Mouse (Mus musculus) CH12.LX (cell line): ENCODE results near the gene B3glct. TPM values are rescaled to one million over a fixed set of nuclear protein-coding genes. Genes with fewer than 3 reads are reported as not detected.
A peak's percentile ranks its signal among the peaks of the same experiment; 100 is the strongest.

ENCODE experiments used
- DNase-seq: peaks from one replicate; pipeline ENCODE4 v3.0.0-alpha.2; 2013; ENCODE audit errors: extremely low read depth
- H3K27ac ChIP-seq: 2 replicates; pipeline ENCODE4 v1.5.1; 2012; ENCODE audit warnings: low read depth, mild to moderate bottlenecking, control low read depth, moderate library complexity; ENCODE audit not compliant: insufficient read depth
- H3K27me3 ChIP-seq: replicated peaks from 2 replicates; pipeline ENCODE3; 2012; ENCODE audit warnings: inconsistent platforms
- H3K36me3 ChIP-seq, 2 experiments: replicated peaks in 1 of 2; 2 replicates each; pipeline versions ENCODE3 to v1.6.1; 2012; ENCODE audit warnings: inconsistent platforms in 1 of 2, low read length in 1 of 2, mild to moderate bottlenecking in 1 of 2, mixed read lengths in 1 of 2, moderate library complexity in 1 of 2; ENCODE audit not compliant: control insufficient read depth in 1 of 2, insufficient read depth in 1 of 2
- H3K4me1 ChIP-seq, 2 experiments: 2 replicates each; pipeline ENCODE4 v1.6.1; 2012; ENCODE audit warnings: inconsistent platforms in 1 of 2, moderate library complexity in 1 of 2; ENCODE audit not compliant: insufficient read depth in 2 of 2, control insufficient read depth in 1 of 2
- H3K4me2 ChIP-seq: 2 replicates; pipeline ENCODE4 v1.6.1; 2012; ENCODE audit warnings: low read depth, mild to moderate bottlenecking, control low read depth; ENCODE audit not compliant: poor library complexity, insufficient read depth, severe bottlenecking
- H3K4me3 ChIP-seq, 3 experiments: fragments of 150-350 bp in 1 of 3; sonication (generic) in 1 of 3; replicated peaks in 1 of 3; 2 replicates each; pipeline versions ENCODE3 to v1.5.1; 2011 to 2012; ENCODE audit warnings: low read depth in 2 of 3, low read length in 2 of 3, mild to moderate bottlenecking in 2 of 3, moderate library complexity in 2 of 3, control low read depth in 1 of 3, improper control_type of control experiment in 1 of 3, inconsistent platforms in 1 of 3, mixed read lengths in 1 of 3; ENCODE audit not compliant: poor library complexity in 1 of 3
- H3K79me2 ChIP-seq: replicated peaks from 2 replicates; pipeline ENCODE4 v1.6.1; 2012; ENCODE audit warnings: mild to moderate bottlenecking, moderate library complexity; ENCODE audit not compliant: control insufficient read depth, poor library complexity, insufficient read depth, severe bottlenecking; ENCODE audit errors: extremely low read depth
- H3K9ac ChIP-seq: 2 replicates; pipeline ENCODE4 v1.6.1; 2012; ENCODE audit warnings: low read depth, mild to moderate bottlenecking, control low read depth, moderate library complexity; ENCODE audit not compliant: insufficient read depth
- H3K9me3 ChIP-seq: replicated peaks from 2 replicates; pipeline ENCODE3; 2012; ENCODE audit warnings: low read length, inconsistent platforms, mixed read lengths
- BHLHE40 ChIP-seq: IDR thresholded peaks from 2 replicates; pipeline ENCODE4 v1.6.1; 2011; ENCODE audit warnings: mild to moderate bottlenecking, low read depth, low read length, improper control_type of control experiment
- CHD2 ChIP-seq: IDR thresholded peaks from 2 replicates; pipeline ENCODE4 v1.6.1; 2011; ENCODE audit warnings: low read length, improper control_type of control experiment
- CTCF ChIP-seq, 2 experiments: IDR thresholded peaks in 1 of 2; conservative IDR thresholded peaks in 1 of 2; 2 replicates each; pipeline ENCODE4 v1.5.1; 2011 to 2012; ENCODE audit warnings: low read depth in 2 of 2, low read length in 2 of 2, improper control_type of control experiment in 1 of 2, inconsistent platforms in 1 of 2, mild to moderate bottlenecking in 1 of 2, moderate library complexity in 1 of 2
- E2F4 ChIP-seq: IDR thresholded peaks from 2 replicates; pipeline ENCODE4 v1.6.1; 2011; ENCODE audit warnings: low read depth, low read length, improper control_type of control experiment; ENCODE audit not compliant: insufficient replicate concordance
- ELF1 ChIP-seq: IDR thresholded peaks from 2 replicates; pipeline ENCODE4 v1.6.1; 2014; ENCODE audit warnings: low read depth, mild to moderate bottlenecking, inconsistent platforms, low read length, improper control_type of control experiment
- ETS1 ChIP-seq: conservative IDR thresholded peaks from 2 replicates; pipeline ENCODE4 v1.6.1; 2012; ENCODE audit warnings: low read depth, mild to moderate bottlenecking, inconsistent platforms, low read length, improper control_type of control experiment, moderate library complexity
- GABPA ChIP-seq: IDR thresholded peaks from 2 replicates; pipeline ENCODE4 v1.6.1; 2012; ENCODE audit warnings: low read depth, low read length, improper control_type of control experiment, inconsistent platforms; ENCODE audit not compliant: insufficient replicate concordance
- JUND ChIP-seq: conservative IDR thresholded peaks from 2 replicates; pipeline ENCODE4 v1.6.1; 2011; ENCODE audit warnings: low read depth, low read length, improper control_type of control experiment
- MAFK ChIP-seq: IDR thresholded peaks from 2 replicates; pipeline ENCODE4 v1.6.1; 2011; ENCODE audit warnings: low read length, improper control_type of control experiment; ENCODE audit not compliant: insufficient replicate concordance
- MEF2A ChIP-seq: IDR thresholded peaks from 2 replicates; pipeline ENCODE4 v1.6.1; 2014; ENCODE audit warnings: low read depth, mild to moderate bottlenecking, inconsistent platforms, low read length, improper control_type of control experiment, borderline replicate concordance
- NRF1 ChIP-seq: IDR thresholded peaks from 2 replicates; pipeline ENCODE4 v1.6.1; 2014; ENCODE audit warnings: low read depth, mild to moderate bottlenecking, inconsistent platforms, low read length, improper control_type of control experiment, moderate library complexity
- RCOR1 ChIP-seq: conservative IDR thresholded peaks from 2 replicates; pipeline ENCODE4 v1.6.1; 2012; ENCODE audit warnings: low read depth, mild to moderate bottlenecking, inconsistent platforms, low read length, improper control_type of control experiment
- TBP ChIP-seq: conservative IDR thresholded peaks from 2 replicates; pipeline ENCODE4 v1.6.1; 2011; ENCODE audit warnings: low read depth, low read length, improper control_type of control experiment
- UBTF ChIP-seq: IDR thresholded peaks from 2 replicates; pipeline ENCODE4 v1.6.1; 2012; ENCODE audit warnings: low read depth, mild to moderate bottlenecking, inconsistent platforms, low read length, improper control_type of control experiment, moderate library complexity
- USF2 ChIP-seq: conservative IDR thresholded peaks from 2 replicates; pipeline ENCODE4 v1.6.1; 2011; ENCODE audit warnings: low read depth, low read length, improper control_type of control experiment
- ZKSCAN1 ChIP-seq: IDR thresholded peaks from 2 replicates; pipeline ENCODE4 v1.6.1; 2012; ENCODE audit warnings: low read depth, inconsistent platforms, low read length, improper control_type of control experiment, borderline replicate concordance
- ZMIZ1 ChIP-seq: IDR thresholded peaks from 2 replicates; pipeline ENCODE4 v1.6.1; 2012; ENCODE audit warnings: low read depth, mild to moderate bottlenecking, inconsistent platforms, low read length, improper control_type of control experiment
- dilution Hi-C: fragments of 300-500 bp; cut with MboI; formaldehyde crosslinking; loops from 2 replicates; pipeline ENCODE4 v1.14.3; 2020; ENCODE audit warnings: low sequenced_read_pairs; ENCODE audit not compliant: extremely low pct_unique_long_range_greater_than_20kb, extremely low pct_ligation_motif_present
- in situ Hi-C: fragments of 300-500 bp; cut with MboI; formaldehyde crosslinking; loops from 3 replicates; pipeline ENCODE4 v1.14.3; 2019; ENCODE audit warnings: low sequenced_read_pairs, low pct_ligation_motif_present, low pct_unique_long_range_greater_than_20kb, mixed read lengths
- polyA plus RNA-seq: library from polyadenylated mRNA; unstranded; fragments of >175 nt; gene quantifications from 2 replicates; pipeline ENCODE4 v1.2.1, GENCODE M21; 2012; ENCODE audit warnings: low read depth; ENCODE audit not compliant: insufficient read length
- total RNA-seq, 2 experiments: library from RNA; depleted of rRNA; stranded (reverse); fragments of 300-350 nt in 1 of 2; fragments of >200 nt in 1 of 2; gene quantifications; 2 replicates each; pipeline ENCODE4 v1.2.3; 2012 to 2014

B3glct gene
- total and polyA plus RNA-seq, 3 experiments = 0.38 to 2.1 (median 1.3) TPM

DNA sequence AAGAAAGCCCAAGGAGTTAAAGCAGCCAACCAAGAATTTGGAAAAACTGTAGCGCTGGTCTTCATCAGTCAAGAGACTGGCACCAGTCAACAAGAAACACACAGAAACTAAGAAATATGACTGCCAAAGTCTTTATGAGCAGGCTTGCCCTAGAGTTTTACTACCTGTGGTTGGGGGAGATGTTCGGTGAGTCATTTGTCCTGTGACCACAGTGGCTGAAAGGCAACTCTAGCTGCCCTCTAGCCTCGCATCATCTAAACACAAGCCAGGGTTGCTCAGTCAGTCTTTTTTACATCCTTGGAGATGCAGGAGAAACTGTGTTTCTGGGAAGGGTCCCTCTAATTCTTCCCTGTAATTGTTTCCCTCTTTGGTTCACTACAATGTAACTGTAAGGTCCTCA is 834 bp upstream of the B3glct start:
- no peak for TF ChIP-seq TBP
- H3K79me2 ChIP-seq = no peaks in the 10 kb centered on the region
- peaks cover 2 to 5% of the 10 kb centered on the region in 2 experiments; a peak in 2 of 4 replicates for H3K4me1 ChIP-seq

DNA sequence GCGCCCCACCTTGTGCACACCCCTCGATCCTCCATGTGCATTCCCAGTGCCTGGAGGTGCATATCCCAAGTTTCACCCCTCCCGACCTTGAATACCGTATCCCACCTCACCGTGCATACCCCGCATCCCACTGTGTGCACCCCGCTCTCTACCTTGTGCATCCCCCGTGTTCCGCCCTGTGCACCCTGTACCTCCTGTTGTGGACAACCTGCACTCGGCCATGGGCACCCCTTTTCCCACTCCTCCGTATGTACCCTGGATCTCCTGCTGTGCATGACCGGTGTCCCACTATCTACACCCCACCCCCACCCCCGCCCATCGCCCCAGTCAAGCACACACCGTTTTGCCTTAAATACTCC is 939 bp downstream of the B3glct start:
- no peak overlapping the region for H3K27ac ChIP-seq
- in situ Hi-C loops = loop anchor here (5.0 kb wide), 1 partner anchor 37 kb away; no protein-coding TSS in a partner anchor

More for the DNA sequence above, 834 bp upstream of the B3glct start:
- H3K36me3 ChIP-seq = no peaks in the 10 kb centered on the region
- dilution Hi-C loops = no loop called here
- H3K9ac ChIP-seq = no peak overlapping the region
- no peak for DNase-seq
- H3K27ac ChIP-seq = no peak overlapping the region
- H3K9me3 ChIP-seq = no peaks in the 10 kb centered on the region
- no peak overlapping the region for H3K4me3 ChIP-seq
- peaks cover 32% of the 10 kb centered on the region for H3K27me3 ChIP-seq
- in situ Hi-C loops = loop anchor here (5.0 kb wide), 1 partner anchor 35 kb away; no protein-coding TSS in a partner anchor
- no peak overlapping the region for H3K4me2 ChIP-seq

DNA sequence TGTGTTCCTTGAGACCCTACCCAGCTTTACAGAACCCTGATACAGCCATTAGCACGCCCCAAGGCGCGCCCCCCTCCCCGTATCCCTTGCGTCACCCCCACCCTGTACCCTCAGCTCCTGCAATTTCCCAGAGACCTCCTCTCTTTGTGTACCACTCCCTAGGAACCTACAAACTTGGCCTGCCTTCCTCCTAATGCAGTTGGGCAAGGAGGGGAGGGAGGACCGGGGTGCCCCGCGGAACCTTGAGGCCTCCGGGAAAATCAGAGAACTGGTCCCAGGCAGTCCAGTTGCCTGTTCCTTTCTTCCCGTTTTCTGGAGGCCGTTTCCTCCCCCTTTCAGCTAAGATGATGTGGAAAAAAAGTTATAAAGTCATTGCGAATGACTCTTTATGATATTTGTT is 1.3 kb downstream of the B3glct start:
- Histone ChIP-seq H3K4me3 (no peak overlapping the region), H3K4me1 (peaks cover 2 to 5% of the 10 kb centered on the region in 2 experiments; a peak in 2 of 4 replicates), H3K9ac (no peak overlapping the region), H3K79me2 (no peaks in the 10 kb centered on the region), H3K27me3 (peaks cover 27% of the 10 kb centered on the region)
- no peak for DNase-seq
- TF ChIP-seq BHLHE40 = no peak
- TF ChIP-seq UBTF = no peak
- no peak for TF ChIP-seq RCOR1
- TF ChIP-seq JUND = no peak
- TF ChIP-seq, all 38 proteins: peak for 0
- Histone ChIP-seq H3K27ac (no peak overlapping the region), H3K4me2 (no peak overlapping the region), H3K36me3 (no peaks in the 10 kb centered on the region), H3K9me3 (no peaks in the 10 kb centered on the region)
- dilution Hi-C loops = no loop called here
- in situ Hi-C loops = loop anchor here (5.0 kb wide), 1 partner anchor 37 kb away; no protein-coding TSS in a partner anchor

More for the DNA sequence above, 939 bp downstream of the B3glct start:
- H3K4me1 ChIP-seq = peaks cover 2 to 5% of the 10 kb centered on the region in 2 experiments; a peak in 2 of 4 replicates
- dilution Hi-C loops = no loop called here
- no peaks in the 10 kb centered on the region for H3K79me2 ChIP-seq
- H3K9ac ChIP-seq = no peak overlapping the region
- H3K4me2 ChIP-seq = 0 out of 2 replicates have a peak overlapping the region, but pooled peaks have one; percentile 6
- no peaks in the 10 kb centered on the region for H3K9me3 ChIP-seq
- peaks cover 27% of the 10 kb centered on the region for H3K27me3 ChIP-seq
- H3K36me3 ChIP-seq = no peaks in the 10 kb centered on the region
- no peak for TF ChIP-seq CTCF (conservative IDR thresholded peaks at IDR 0.05 in 1 of 2, IDR thresholded peaks at IDR 0.05 in 1 of 2; ENCODE audit: low read depth in 2 of 2, low read length in 2 of 2)
- no peak for TF ChIP-seq RCOR1
- no peak for TF ChIP-seq CHD2
- no peak for TF ChIP-seq ZKSCAN1
- no peak for TF ChIP-seq E2F4
- no peak for TF ChIP-seq ELF1
- no peak for TF ChIP-seq GABPA
- TF ChIP-seq NRF1 = no peak
- no peak for TF ChIP-seq MEF2A
- no peak for TF ChIP-seq ETS1
- TF ChIP-seq ZMIZ1 = no peak
- no peak for TF ChIP-seq USF2
- no peak for TF ChIP-seq MAFK
- peak overlapping the region in 1 of 3 experiments; percentile 45 for H3K4me3 ChIP-seq
- no peak for DNase-seq
